Mouse (Mus musculus) layer of hippocampus, adult 9-11 months (tissue): ENCODE data around the gene Tmem110.

ENCODE experiments used
- DNase-seq: peaks from one replicate; pipeline ENCODE4 v3.0.0; 2022

Gene Tmem110

DNA sequence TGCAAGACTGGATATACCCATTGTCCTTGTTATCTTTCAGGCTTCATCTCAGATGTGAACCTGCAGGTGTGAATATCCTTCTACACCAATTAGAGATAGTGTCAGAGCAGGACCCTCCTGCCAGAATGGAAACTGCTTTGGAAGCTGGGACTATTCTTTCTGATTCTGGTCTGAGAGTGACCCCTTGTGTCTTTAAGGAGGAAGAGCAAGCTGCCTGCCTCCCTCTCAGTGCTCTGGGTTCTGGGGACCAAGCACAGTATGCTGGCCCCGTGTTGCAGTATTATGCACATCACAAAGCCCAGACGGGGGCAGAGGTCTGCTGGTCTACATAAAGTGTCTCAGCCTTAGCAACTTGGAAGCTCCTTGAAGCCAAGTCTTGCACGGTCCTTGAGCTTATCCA lies 39.9 kb downstream of the Tmem110 start:
- no peak for DNase-seq

DNA sequence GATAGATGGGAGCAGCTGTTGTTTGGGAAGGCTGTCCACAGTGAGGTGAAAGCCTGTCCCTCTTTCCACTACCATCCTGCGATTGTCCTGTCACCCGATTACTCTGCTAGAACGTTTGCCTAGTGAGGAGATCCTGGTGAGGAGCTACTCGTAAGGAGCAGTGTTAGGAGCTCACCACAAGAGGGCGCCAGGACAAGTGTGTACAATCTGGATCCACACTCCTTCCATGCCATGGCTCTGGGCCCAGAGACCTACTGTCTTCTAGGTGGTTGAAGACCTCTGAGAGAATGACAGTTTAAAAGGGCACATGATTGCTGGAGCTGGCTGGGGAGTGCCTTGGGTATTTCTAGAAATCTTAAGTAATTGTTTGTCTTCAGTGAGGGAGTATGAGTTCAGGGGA lies 41.7 kb downstream of the Tmem110 start:
- DNase-seq: no peak

- no peak for DNase-seq
Observed at GRCm38 (mm10) chr14:30868826-30869225, 43.4 kb downstream of the Tmem110 start.

GRCm38 (mm10) chr14:30869391-30869801 lies 44.0 kb downstream of the Tmem110 start:
- DNase-seq: no peak

- no peak for DNase-seq
Observed at GRCm38 (mm10) chr14:30870206-30871147, 45.1 kb downstream of the Tmem110 start.

- no peak for DNase-seq
Observed at GRCm38 (mm10) chr14:30874095-30874700, 48.8 kb downstream of the Tmem110 start.

DNA sequence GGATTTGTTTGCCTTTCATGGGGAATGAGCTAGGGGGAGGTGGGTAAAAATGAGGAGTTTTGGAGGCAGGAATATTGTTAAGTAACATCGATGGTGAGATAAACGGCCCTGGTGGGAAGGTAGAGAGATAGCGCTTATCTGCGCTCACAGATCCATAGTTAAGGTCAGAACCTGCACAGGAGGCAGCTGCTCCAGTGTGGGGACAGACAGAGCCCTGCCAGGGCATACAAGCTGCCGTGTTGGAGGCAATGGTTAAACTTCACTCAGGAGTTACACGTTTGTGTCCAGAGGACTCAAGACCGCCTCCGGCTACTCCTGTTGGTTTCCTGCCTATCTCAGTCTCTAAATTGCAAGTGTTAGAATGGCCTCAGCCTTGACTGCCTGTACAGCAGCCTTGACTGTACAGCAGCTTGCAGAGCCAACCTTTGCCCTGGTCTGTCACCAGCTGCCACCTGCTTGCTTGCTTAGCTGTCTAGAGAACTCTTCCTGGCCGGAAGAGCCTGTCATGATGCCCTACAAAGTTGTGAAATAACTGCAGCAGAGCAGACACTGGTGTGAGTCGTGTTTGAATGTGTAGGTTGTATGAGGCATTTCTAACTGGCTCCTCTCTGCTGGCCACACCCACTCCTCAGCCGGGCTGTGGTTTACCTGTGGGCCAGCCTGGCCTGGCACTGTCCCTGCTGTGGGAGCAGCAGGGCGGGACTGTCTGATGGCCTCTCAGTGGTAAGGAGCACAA lies 49.9 kb downstream of the Tmem110 start:
- no peak for DNase-seq

GRCm38 (mm10) chr14:30875955-30876354 lies 50.6 kb downstream of the Tmem110 start:
- no peak for DNase-seq

DNA sequence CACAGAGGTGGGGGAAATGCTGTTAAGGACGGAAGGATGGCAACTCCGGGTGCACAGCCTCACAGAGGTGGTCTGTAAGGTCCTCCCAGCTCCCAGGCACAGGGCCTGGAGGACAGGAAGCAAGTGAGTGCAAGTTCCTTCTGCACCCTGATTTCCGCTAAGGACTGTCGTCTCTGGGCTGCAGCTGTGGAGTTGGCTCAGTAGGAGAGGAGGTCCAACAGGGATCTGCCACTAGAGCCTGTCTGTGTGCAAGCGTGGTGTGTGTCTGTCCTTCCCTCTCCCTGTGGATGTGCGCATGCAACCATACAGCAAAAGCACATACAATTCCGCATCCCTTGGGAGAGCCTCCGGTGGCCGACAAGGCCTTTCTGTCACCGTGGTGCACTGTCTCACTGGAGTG lies 51.1 kb downstream of the Tmem110 start:
- DNase-seq: no peak

- no peak for DNase-seq
Observed at GRCm38 (mm10) chr14:30877827-30878226, 52.4 kb downstream of the Tmem110 start.

GRCm38 (mm10) chr14:30878958-30879571 lies 53.7 kb downstream of the Tmem110 start, which contains the start of gene Mustn1:
Mustn1 (plus strand) TSS chr14:30879200.
- DNase-seq: no peak

GRCm38 (mm10) chr14:30879794-30880193 lies 54.4 kb downstream of the Tmem110 start:
- no peak for DNase-seq

DNA sequence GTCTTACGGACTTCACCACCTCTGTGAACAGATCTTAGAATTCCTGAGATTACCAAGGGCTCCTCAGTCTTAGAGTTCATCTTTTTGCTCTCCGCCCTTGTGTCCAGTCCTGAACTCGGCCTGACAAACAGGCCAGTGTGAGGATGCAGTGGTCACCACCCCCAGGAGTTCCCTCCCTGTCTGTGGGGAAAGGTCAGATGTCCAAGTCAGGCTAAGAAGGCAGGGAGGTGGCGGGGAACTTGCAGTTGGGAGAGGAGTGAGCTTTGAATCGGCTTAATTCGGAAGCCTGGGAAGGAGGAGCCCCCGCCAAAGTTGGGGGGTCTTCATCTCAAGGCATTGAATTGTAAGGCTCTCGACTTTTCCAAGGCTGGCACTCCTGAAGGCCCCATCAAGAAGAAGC lies 54.9 kb downstream of the Tmem110 start:
- no peak for DNase-seq

GRCm38 (mm10) chr14:30880811-30881717 lies 55.7 kb downstream of the Tmem110 start:
- no peak for DNase-seq

- DNase-seq: no peak
Observed at GRCm38 (mm10) chr14:30881718-30882108, 56.3 kb downstream of the Tmem110 start.

DNA sequence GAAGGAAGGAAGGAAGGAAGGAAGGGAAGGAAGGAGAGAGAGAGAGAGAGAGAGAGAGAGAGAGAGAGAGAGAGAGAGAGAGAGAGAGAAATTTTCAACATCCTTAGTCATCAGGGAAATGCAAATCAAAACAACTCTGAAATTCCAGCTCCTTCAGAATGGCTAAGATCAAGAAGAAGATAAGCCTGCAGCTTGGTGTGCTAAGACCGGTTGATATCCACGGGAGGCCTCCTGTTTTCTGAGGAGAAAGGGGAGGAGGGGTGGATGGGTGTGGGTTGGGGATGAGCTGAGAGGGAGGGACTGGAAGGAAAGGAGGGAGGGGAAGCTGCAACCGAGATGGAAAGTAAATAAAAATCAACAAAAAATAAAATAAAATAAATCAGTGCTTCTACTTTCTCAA lies 59.9 kb downstream of the Tmem110 start:
- no peak for DNase-seq

GRCm38 (mm10) chr14:30886204-30886603 lies 60.8 kb downstream of the Tmem110 start, which contains the start of gene Itih4:
Itih4 (plus strand) TSS chr14:30886476.
- no peak for DNase-seq

GRCm38 (mm10) chr14:30888271-30888732 lies 62.9 kb downstream of the Tmem110 start:
- DNase-seq: no peak

GRCm38 (mm10) chr14:30899972-30900371 lies 74.6 kb downstream of the Tmem110 start:
- no peak for DNase-seq

GRCm38 (mm10) chr14:30902628-30903027 lies 77.2 kb downstream of the Tmem110 start:
- DNase-seq: no peak

- no peak for DNase-seq
Observed at GRCm38 (mm10) chr14:30903036-30903435, 77.6 kb downstream of the Tmem110 start.

- DNase-seq: no peak
Observed at GRCm38 (mm10) chr14:30904307-30904706, 78.9 kb downstream of the Tmem110 start.
